Mouse (Mus musculus): ENCODE results near the gene Klf3. TPM values are rescaled to one million over a fixed set of nuclear protein-coding genes. Genes with fewer than 3 reads are reported as not detected.

Klf3 gene
- total and polyA plus RNA-seq, 3 experiments = 34.3 to 46.6 (median 41.4) TPM

DNA sequence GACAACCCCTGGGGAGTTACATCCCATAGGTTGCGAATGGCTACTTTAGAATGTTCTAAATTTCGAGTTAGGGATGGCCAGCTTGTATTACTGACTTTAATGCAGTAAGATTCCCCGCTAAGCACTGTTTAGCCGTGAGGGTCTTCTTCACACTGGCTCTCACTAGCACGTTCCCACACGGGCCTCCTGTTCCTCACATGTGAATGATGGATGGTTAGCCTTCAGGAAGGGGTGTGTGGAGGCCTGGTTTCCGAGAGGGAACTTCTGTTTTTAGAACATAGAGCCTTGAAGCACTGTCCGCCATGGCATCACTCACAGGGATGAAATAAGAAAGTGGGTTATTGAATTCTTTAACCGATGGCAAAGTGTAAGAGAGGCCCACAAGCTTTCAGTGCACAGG, 25.1 kb downstream of the Klf3 start:
- Histone ChIP-seq H3K9ac (ENCODE audit: low read depth, low read length) (no peak overlapping the region), H3K36me3 (ENCODE audit: control insufficient read depth, insufficient read depth, low read length) (peaks cover 8% of the 10 kb centered on the region), H3K27me3 (ENCODE audit: control insufficient read depth, insufficient read depth, low read length) (no peaks in the 10 kb centered on the region), H3K4me3 (no peak overlapping the region), H3K27ac (no peak overlapping the region), H3K79me2 (replicated peaks; ENCODE audit: control insufficient read depth, insufficient read depth, low read length) (no peaks in the 10 kb centered on the region), H3K4me1 (ENCODE audit: control insufficient read depth, insufficient read depth, low read length) (no peaks in the 10 kb centered on the region; the same call in 1 of the 2 replicates)
- intact Hi-C loops (cut with DNase I) = no loop called here
- TF ChIP-seq POLR2A (IDR thresholded peaks at IDR 0.05; ENCODE audit: insufficient read depth, low read depth, low read length) (no peak), EP300 (IDR thresholded peaks at IDR 0.05; ENCODE audit: insufficient read depth, low read depth, low read length) (no peak), CTCF (IDR thresholded peaks at IDR 0.05) (no peak)
- WGBS = 84% methylated on average over 9 of the region's 9 CpGs
- no peak for DNase-seq

DNA sequence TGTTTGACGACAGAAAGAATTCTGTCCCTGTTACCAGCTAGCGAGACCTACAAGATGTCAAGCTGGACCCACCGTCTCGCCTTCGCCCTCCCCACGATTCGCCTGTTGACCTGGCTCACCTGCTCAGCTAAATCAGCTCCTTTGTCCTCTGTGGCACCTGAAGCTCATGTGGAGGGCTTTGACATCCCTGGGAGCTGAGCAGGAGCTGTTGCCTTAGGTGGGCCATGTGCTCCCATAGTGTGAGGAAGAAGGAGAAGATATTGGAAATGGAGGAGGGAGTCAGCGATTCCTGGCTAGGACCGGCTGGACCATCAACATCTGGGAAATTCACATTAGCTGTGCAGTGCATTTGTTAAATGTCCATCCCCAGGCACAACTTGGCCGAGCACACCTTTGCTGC, 26.4 kb downstream of the Klf3 start:
- Histone ChIP-seq H3K9ac (ENCODE audit: low read depth, low read length) (no peak overlapping the region), H3K36me3 (ENCODE audit: control insufficient read depth, insufficient read depth, low read length) (peaks cover 8% of the 10 kb centered on the region), H3K27ac (no peak overlapping the region), H3K4me1 (ENCODE audit: control insufficient read depth, insufficient read depth, low read length) (no peaks in the 10 kb centered on the region; the same call in 1 of the 2 replicates), H3K27me3 (ENCODE audit: control insufficient read depth, insufficient read depth, low read length) (no peaks in the 10 kb centered on the region), H3K79me2 (replicated peaks; ENCODE audit: control insufficient read depth, insufficient read depth, low read length) (no peaks in the 10 kb centered on the region), H3K4me3 (no peak overlapping the region)
- TF ChIP-seq POLR2A (IDR thresholded peaks at IDR 0.05; ENCODE audit: insufficient read depth, low read depth, low read length) (no peak), CTCF (IDR thresholded peaks at IDR 0.05) (no peak), EP300 (IDR thresholded peaks at IDR 0.05; ENCODE audit: insufficient read depth, low read depth, low read length) (no peak)
- intact Hi-C loops (cut with DNase I) = no loop called here
- WGBS = 93% methylated on average over 10 of the region's 10 CpGs
- DNase-seq = no peak

DNA sequence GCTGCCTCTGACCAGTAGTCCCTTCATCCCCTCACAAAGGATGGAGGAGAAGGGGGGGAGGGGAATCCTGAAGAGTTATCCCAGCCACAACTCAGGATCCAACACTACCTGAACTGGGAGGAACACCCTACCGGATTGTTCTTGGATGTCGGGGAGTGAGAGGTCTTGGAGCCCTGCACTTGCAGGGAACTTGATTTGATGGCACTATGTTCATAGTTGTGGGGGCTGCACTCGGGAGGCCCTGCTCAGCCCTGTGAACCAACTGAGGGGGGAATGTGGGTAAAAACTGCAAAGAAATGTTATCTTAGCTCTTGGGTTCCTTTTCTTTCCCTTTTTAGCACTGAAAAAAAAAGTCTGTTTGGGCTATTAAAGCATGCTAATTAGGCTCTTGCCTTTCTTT, 27.6 kb downstream of the Klf3 start:
- WGBS = 90% methylated on average over 3 of the region's 3 CpGs
- no peaks in the 10 kb centered on the region; the same call in 1 of the 2 replicates for H3K4me1 ChIP-seq (ENCODE audit: control insufficient read depth, insufficient read depth, low read length)
- H3K4me3 ChIP-seq = no peak overlapping the region
- H3K79me2 ChIP-seq (replicated peaks; ENCODE audit: control insufficient read depth, insufficient read depth, low read length) = no peaks in the 10 kb centered on the region
- no peak overlapping the region for H3K27ac ChIP-seq
- H3K27me3 ChIP-seq (ENCODE audit: control insufficient read depth, insufficient read depth, low read length) = no peaks in the 10 kb centered on the region
- TF ChIP-seq POLR2A (IDR thresholded peaks at IDR 0.05; ENCODE audit: insufficient read depth, low read depth, low read length) (no peak), EP300 (IDR thresholded peaks at IDR 0.05; ENCODE audit: insufficient read depth, low read depth, low read length) (no peak), CTCF (IDR thresholded peaks at IDR 0.05) (no peak)
- intact Hi-C loops (cut with DNase I) = no loop called here
- no peak for DNase-seq
- H3K9ac ChIP-seq (ENCODE audit: low read depth, low read length) = no peak overlapping the region
- H3K36me3 ChIP-seq (ENCODE audit: control insufficient read depth, insufficient read depth, low read length) = peaks cover 8% of the 10 kb centered on the region

DNA sequence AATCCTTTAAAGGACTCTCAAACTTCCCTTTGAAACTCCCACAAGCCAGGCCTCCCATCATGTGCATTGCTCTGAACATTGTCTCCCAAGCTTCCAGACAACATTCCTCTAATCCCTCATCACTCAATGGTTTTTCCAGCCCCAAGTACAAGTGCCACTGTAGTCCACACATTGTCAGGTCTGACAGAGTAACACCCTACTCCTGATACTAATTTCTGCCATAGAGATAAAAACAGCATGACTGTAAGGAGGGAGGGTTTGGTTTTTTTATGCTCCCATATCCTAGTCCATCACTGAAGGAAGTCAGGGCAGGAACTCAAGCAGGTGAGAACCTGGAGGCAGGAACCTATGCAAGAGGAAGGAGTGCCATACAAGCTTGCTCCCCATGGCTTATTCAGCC, 30.2 kb downstream of the Klf3 start:
- intact Hi-C loops (cut with DNase I) = no loop called here
- no peaks in the 10 kb centered on the region for H3K27me3 ChIP-seq (ENCODE audit: control insufficient read depth, insufficient read depth, low read length)
- H3K27ac ChIP-seq = no peak overlapping the region
- no peaks in the 10 kb centered on the region; the same call in 1 of the 2 replicates for H3K4me1 ChIP-seq (ENCODE audit: control insufficient read depth, insufficient read depth, low read length)
- no peak overlapping the region for H3K9ac ChIP-seq (ENCODE audit: low read depth, low read length)
- TF ChIP-seq POLR2A (IDR thresholded peaks at IDR 0.05; ENCODE audit: insufficient read depth, low read depth, low read length) (0 out of 2 replicates have a peak, but pooled peaks have one; percentile 2), EP300 (IDR thresholded peaks at IDR 0.05; ENCODE audit: insufficient read depth, low read depth, low read length) (no peak), CTCF (IDR thresholded peaks at IDR 0.05) (no peak)
- no peak for DNase-seq
- no peaks in the 10 kb centered on the region for H3K79me2 ChIP-seq (replicated peaks; ENCODE audit: control insufficient read depth, insufficient read depth, low read length)
- H3K36me3 ChIP-seq (ENCODE audit: control insufficient read depth, insufficient read depth, low read length) = peaks cover 8% of the 10 kb centered on the region
- H3K4me3 ChIP-seq = no peak overlapping the region

DNA sequence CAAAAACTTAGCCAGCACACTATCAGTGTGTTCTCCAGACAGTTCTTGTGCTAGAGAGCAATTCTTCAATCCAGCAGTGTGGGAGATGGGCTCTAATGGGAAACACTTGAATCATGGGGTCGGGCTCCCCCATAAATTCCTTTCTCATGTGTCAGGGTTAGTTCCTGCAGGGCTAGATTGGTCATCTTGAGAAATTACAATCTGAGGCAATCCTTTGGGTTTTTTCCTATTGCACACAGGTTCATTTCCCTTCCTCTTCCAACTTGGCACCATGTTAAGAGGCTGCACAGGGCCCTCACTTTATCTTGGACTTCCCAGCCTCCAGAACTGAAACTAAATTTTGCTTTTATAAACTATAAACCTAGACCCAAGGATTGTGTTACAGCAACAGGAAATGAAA, 31.0 kb downstream of the Klf3 start:
- 27% methylated on average over 1 of the region's 1 CpGs for WGBS
- no peak overlapping the region for H3K4me3 ChIP-seq
- no peak overlapping the region for H3K9ac ChIP-seq (ENCODE audit: low read depth, low read length)
- TF ChIP-seq EP300 (IDR thresholded peaks at IDR 0.05; ENCODE audit: insufficient read depth, low read depth, low read length) = no peak
- TF ChIP-seq POLR2A (IDR thresholded peaks at IDR 0.05; ENCODE audit: insufficient read depth, low read depth, low read length) = no peak
- TF ChIP-seq CTCF (IDR thresholded peaks at IDR 0.05) = no peak
- intact Hi-C loops (cut with DNase I) = no loop called here
- no peaks in the 10 kb centered on the region for H3K27me3 ChIP-seq (ENCODE audit: control insufficient read depth, insufficient read depth, low read length)
- H3K36me3 ChIP-seq (ENCODE audit: control insufficient read depth, insufficient read depth, low read length) = peaks cover 8% of the 10 kb centered on the region
- no peak overlapping the region for H3K27ac ChIP-seq
- H3K79me2 ChIP-seq (replicated peaks; ENCODE audit: control insufficient read depth, insufficient read depth, low read length) = no peaks in the 10 kb centered on the region
- H3K4me1 ChIP-seq (ENCODE audit: control insufficient read depth, insufficient read depth, low read length) = no peaks in the 10 kb centered on the region; the same call in 1 of the 2 replicates
- DNase-seq = no peak

DNA sequence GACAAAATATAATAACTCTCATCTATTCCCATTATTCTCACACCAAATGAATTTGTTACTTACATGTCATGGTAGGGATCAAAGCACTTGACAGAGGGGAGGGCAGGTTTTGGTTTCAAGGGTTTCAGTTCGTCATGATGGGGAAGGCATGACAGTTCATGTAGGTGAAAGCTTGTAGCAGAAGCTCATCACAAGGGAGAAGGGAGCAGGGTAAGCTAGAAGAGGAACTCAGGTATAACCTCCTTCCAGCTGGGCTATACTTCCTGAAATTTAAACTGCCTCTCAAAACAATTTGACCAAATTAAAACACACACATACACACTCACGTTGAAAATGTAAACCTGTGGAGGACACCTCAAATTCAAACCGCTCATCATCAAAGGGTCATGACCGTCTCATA, 32.1 kb downstream of the Klf3 start:
- Histone ChIP-seq H3K79me2 (replicated peaks; ENCODE audit: control insufficient read depth, insufficient read depth, low read length) (no peaks in the 10 kb centered on the region), H3K27me3 (ENCODE audit: control insufficient read depth, insufficient read depth, low read length) (no peaks in the 10 kb centered on the region), H3K4me1 (ENCODE audit: control insufficient read depth, insufficient read depth, low read length) (peaks cover 3% of the 10 kb centered on the region), H3K9ac (ENCODE audit: low read depth, low read length) (no peak overlapping the region), H3K27ac (no peak overlapping the region), H3K36me3 (ENCODE audit: control insufficient read depth, insufficient read depth, low read length) (peaks cover 4% of the 10 kb centered on the region), H3K4me3 (no peak overlapping the region)
- TF ChIP-seq POLR2A (IDR thresholded peaks at IDR 0.05; ENCODE audit: insufficient read depth, low read depth, low read length) (no peak), CTCF (IDR thresholded peaks at IDR 0.05) (no peak), EP300 (IDR thresholded peaks at IDR 0.05; ENCODE audit: insufficient read depth, low read depth, low read length) (no peak)
- intact Hi-C loops (cut with DNase I) = no loop called here
- WGBS = 83% methylated on average over 4 of the region's 4 CpGs
- DNase-seq = no peak
